Mouse (Mus musculus): ENCODE measurements around the gene Gsdma2.
"Not testable (repeated sequence)": the region's sequence is repeated elsewhere in the genome, so short reads cannot be mapped to it uniquely, and the experiment has no call there.

Gene Gsdma2

DNA sequence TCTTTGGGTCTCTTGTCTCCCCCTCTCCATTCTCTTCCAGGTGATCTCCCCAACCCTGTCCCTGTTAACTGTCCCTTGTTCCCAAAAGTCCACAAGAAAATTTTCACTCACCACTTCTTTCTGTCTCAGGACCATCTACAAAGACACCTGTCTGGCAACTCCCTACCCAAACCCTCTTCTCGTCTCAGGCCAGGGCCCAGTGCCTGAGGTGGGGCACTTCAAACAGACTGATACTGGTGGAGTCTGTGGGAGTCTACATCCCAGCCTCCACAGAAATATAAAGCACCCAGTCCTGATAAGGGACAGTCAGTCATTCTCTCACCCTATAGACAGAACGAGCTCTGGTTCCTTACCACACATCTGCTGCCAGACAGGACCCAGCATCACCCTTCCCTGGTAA is at the start of gene Gsdma2:
Gsdma2 (plus strand) TSS at position 301 of the 400 bp plus-strand sequence.
- in situ Hi-C loops (cut with MseI, MboI) = no loop called here

GRCm38 (mm10) chr11:98597363-98597762 is 49.2 kb upstream of the Gsdma2 start:
- in situ Hi-C loops (cut with MseI, MboI) = no loop called here

GRCm38 (mm10) chr11:98597991-98598390 is 48.6 kb upstream of the Gsdma2 start, which contains the start of gene Lrrc3c:
TSS of gene Lrrc3c (plus strand) at chr11:98598291.
- in situ Hi-C loops (cut with MseI, MboI) = no loop called here

DNA sequence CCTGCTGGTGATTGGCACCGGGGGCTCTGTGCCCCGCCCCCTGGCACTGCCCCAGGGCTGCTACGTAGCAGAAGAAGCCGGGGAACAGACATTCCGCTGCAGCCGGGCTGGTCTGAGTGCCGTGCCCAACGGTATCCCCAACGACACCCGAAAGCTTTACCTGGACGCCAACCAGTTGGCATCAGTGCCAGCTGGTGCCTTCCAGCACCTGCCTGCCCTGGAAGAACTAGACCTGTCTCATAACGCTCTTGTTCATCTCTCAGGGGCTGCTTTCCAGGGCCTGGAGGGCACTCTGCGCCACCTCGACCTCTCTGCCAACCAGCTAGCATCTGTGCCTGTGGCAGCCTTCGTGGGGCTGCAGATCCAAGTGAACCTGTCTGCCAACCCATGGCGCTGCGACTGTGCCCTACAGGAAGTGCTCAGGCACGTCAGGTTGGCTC is 47.7 kb upstream of the Gsdma2 start:
- in situ Hi-C loops (cut with MseI, MboI) = no loop called here

DNA sequence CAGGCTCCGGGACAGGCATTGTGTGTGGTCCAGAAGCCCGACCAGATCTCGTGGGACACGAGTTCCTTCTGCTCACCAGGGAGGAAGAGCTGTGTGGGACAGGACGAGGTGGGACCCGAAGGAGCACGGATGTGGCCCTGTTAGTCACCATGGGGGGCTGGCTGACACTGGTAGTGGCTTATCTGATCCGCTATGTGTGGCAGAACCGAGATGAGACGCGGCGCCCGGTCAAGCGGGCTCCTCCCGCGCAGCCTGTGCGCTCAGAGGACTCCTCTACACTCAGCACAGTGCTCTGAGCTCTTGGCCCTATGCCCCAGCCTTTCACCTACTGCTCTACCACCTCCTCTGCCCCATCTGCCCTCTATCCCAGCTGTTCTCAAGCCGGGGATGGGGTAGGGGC is 47.3 kb upstream of the Gsdma2 start:
- in situ Hi-C loops (cut with MseI, MboI) = no loop called here

DNA sequence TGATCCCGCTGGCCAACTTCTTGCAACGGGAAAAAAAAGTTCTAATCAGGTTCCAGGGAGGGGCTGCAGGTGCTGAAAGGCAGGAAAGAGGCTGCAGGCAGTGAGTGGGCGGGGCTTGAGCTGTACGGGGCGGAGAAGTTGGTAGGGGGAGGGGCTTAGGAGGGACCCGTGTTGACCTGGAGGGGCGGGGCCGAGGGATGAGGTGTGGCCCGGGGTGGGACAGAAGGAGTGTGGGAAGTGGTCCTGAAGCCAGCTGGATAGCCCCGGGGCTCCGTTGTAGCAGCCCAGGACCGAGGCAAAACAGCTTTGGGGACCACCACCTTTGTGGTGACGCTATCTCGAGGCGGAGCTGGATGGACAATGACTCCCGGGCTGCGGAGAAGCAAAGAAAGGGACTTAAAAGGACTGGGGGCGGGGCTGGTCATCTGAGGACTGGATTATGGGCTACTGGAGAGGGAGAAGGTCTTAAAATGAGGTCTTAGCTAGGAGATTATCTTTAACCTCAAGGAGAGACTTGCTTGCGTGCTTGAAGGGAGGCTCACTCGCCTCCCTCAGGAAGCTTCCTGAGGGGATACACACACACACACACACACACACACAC is 44.4 kb upstream of the Gsdma2 start:
- in situ Hi-C loops (cut with MseI, MboI) = loop anchor here in 1 of 2 experiments (10.0 kb wide), 1 partner anchor 53 kb away; no protein-coding TSS in a partner anchor

- in situ Hi-C loops (cut with MseI, MboI) = loop anchor here in 1 of 2 experiments (10.0 kb wide), 1 partner anchor 51 kb away; no protein-coding TSS in a partner anchor
Observed at GRCm38 (mm10) chr11:98603953-98604352, 42.6 kb upstream of the Gsdma2 start.

GRCm38 (mm10) chr11:98604911-98605310 is 41.6 kb upstream of the Gsdma2 start:
- in situ Hi-C loops (cut with MseI, MboI) = loop anchor here (5.0 to 10.0 kb wide), 2 partner anchors 50 to 57 kb away; partner anchors contain the start of gene Gsdma (in 1 of the 2)

- in situ Hi-C loops (cut with MseI, MboI) = loop anchor here (5.0 to 10.0 kb wide), 2 partner anchors 48 to 56 kb away; partner anchors contain the start of gene Gsdma (in 1 of the 2)
Observed at GRCm38 (mm10) chr11:98606763-98607162, 39.8 kb upstream of the Gsdma2 start.

- in situ Hi-C loops (cut with MseI, MboI) = no loop called here
Observed at GRCm38 (mm10) chr11:98620791-98621190, 25.8 kb upstream of the Gsdma2 start.

GRCm38 (mm10) chr11:98623981-98624380 is 22.6 kb upstream of the Gsdma2 start:
- in situ Hi-C loops (cut with MseI, MboI) = not testable (repeated sequence)

GRCm38 (mm10) chr11:98624381-98624780 is 22.2 kb upstream of the Gsdma2 start:
- in situ Hi-C loops (cut with MseI, MboI) = not testable (repeated sequence)

DNA sequence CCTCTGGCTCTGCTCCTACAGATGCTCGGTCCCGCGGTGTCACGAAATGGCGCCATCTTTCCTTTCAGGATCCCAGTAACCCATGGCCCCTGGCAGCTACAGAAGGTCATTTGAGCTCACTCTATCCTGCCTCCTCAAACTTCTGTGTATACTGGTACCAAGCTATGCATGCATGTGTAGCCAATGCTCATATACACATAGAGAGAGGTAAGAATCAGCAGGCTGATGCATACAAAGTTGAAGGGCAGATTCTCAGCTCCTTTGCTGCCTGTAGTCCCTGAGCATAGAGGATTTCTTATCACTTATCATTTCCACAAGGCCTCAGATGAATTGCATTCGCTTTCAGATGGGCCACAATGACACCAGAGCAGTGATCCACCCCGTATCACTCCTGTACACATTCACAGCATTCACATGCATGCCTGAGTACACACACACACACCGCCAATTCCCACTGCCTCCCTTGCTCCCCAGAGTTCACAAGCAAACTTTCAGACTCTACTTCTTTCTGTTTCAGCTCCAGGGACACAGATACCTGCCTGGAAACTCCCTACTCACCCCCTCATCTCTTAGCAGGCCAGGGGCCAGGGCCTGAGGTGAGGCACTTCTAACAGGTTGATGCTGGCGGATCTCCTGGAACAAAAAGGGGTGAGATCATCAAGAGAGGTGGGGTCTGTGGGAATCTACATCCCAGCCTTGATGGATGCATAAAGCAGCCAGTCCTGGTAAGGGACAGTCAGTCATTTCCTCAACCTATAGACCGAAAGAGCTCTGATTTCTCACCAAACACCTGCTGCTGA is 20.7 kb upstream of the Gsdma2 start, which contains the start of the genes Gm12355 and Gsdma3:
Gm12355 (minus strand) TSS at position 51 of the 800 bp plus-strand sequence.
Gsdma3 (plus strand) TSS at position 750 of the 800 bp plus-strand sequence.
- in situ Hi-C loops (cut with MseI, MboI) = no loop called here

GRCm38 (mm10) chr11:98628706-98629105 is 17.9 kb upstream of the Gsdma2 start:
- in situ Hi-C loops (cut with MseI, MboI) = no loop called here

GRCm38 (mm10) chr11:98630646-98631045 is 15.9 kb upstream of the Gsdma2 start:
- in situ Hi-C loops (cut with MseI, MboI) = no loop called here

- in situ Hi-C loops (cut with MseI, MboI) = not testable (repeated sequence)
Observed at GRCm38 (mm10) chr11:98635312-98635970, 11.1 kb upstream of the Gsdma2 start.

DNA sequence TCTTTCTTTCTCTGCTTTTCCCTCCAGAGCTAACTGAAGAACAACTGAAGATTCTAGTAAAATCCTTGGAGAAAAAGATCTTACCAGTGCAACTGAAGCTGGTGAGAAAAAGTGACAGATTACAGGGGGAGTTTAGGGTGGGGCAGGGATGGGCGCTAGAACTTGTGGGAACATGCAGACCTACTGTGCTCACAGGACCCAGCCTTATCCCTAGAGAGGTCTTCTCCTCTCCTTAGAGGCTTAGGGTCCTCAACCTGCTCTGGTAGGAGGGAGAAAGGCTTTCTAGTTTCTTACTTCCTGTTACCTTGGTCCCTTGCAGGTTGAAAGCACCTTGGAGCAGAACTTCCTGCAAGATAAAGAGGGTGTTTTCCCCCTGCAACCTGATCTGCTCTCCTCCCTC is 9.1 kb upstream of the Gsdma2 start:
- in situ Hi-C loops (cut with MseI, MboI) = no loop called here

DNA sequence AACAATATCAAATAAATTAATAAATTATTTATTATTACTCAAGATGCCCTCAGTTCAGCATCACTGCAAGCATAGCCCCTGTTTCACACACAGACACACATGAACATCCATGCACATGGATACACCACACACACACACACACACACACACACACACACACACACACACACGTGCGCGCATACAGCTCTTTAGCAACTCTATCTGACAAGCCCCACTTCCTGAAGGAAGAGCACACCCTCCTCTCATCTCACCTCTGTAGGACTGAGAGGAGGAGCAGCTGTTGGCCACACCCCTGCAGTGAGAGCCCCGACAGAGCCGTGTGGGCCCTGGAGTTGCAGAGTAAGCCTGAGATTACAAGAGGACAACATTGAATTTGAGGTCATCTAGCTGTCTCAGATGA is 6.5 kb upstream of the Gsdma2 start:
- in situ Hi-C loops (cut with MseI, MboI) = no loop called here

DNA sequence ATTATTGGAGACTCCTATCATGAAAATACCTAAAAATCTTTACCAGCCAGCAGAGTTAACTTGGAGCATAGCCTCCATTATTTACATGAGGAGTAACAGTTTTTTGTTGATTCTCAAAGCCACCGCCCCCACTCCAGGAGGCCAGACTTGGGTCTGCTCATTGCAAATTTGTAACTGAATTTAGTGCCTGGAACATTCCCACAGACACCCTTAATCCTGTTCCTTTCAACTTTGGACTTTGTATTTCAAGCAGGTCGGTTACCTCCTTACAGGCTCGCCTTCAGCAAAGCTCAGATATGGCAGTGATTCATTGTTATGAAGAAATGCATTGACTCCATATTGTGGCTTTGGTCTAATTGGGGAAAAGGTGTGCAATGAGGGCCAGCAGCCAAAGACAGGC is 1.8 kb upstream of the Gsdma2 start:
- in situ Hi-C loops (cut with MseI, MboI) = no loop called here

DNA sequence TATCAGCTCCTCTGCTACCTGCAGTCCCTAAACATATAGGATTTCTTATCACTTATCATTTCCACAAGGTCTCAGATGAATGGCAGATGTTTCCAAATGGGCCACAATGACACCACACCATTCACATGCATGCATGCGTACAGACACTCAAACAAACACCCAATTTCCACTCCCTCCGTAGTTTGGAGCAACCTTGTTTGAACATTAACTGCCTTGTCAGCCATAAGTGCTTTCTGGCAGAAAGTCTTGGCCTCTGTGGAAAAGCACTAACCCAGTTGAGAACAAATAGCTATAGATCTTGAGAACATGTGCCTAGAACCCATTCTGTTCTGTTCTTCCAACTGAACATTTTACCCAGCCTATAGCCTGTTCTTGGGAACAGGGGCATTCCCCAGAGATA is 613 bp upstream of the Gsdma2 start:
- in situ Hi-C loops (cut with MseI, MboI) = no loop called here

- in situ Hi-C loops (cut with MseI, MboI) = loop anchor here in 1 of 2 experiments (10.0 kb wide), 1 partner anchor 50 kb away; no protein-coding TSS in a partner anchor
Observed at GRCm38 (mm10) chr11:98655076-98655475, 8.5 kb downstream of the Gsdma2 start.

GRCm38 (mm10) chr11:98660517-98660916 is 14.0 kb downstream of the Gsdma2 start:
- in situ Hi-C loops (cut with MseI, MboI) = loop anchor here in 1 of 2 experiments (5.0 kb wide), 1 partner anchor 53 kb away; no protein-coding TSS in a partner anchor

All from mouse trophoblast stem cell (cell line).